Comparison of ENCODE assay signal across 9 mouse cellular contexts in the genomic region with DNA sequence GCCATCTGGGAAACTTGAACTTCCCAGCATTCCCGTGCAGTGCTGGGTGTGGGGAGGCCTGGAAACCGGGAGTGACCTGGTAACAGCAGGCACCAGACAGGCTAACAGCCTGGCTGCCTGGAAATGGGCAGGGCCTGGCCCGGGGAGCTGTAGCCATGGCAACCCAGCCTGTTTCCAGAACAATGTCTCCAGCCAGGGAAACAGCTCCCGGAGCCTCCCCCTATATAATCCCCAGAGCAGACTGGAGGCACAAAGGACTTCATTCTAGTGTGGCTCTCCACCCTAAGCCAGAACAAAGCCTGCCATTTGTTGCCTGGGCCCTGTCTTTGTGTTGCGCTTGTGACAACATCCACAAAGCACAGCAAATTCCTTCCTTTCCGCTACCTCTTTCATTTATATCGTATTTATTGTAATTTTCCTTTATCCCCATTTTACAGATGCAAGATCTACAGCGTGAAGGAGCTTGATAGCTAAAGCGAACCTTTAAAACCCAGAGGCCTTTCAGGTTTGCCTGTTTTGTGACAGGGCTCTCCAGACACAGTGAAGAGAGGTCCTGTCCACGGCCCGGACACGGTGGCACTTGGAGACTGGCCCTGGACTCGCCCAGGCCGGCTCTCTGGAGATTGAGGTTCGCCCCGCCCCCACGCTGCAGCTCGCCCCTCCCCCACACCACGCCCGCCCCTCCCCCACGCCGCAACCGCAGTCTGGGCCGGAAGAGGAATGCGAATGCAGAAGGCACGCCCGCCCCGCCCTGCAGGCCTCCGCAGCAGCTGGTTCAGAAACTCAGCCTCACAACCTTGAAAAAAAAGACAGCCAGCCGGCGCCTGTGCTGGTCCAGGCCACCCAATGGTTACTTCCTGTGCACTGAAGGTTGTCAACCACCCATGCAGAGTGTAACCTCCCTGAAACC. TPM values are rescaled to one million over a fixed set of nuclear protein-coding genes. Genes with fewer than 3 reads are reported as not detected.
DNase-seq lines count a peak whose midpoint lies in the region; ATAC-seq and TF ChIP-seq lines count a peak whose summit lies in the region.
"Had no signal": no experiment of that assay in that cellular context is flagged by ENCODE, and none has a peak within 500 bp of the region (broad histone marks: within the 10 kb centered on the region; RNA-seq: fewer than 3 reads in every experiment).

No protein-coding gene starts in this region.

- H3K36me3 ChIP-seq in ES-E14 (ENCODE audit: control insufficient read depth, insufficient read depth, low read length, poor library complexity, severe bottlenecking): peaks cover 14% of the 10 kb centered on the region; the same call in 1 of the 2 replicates
- H3K36me3 ChIP-seq in forebrain, embryonic 14.5 days (ENCODE audit: control insufficient read depth, insufficient read depth, low read length): no peaks in the 10 kb centered on the region
- H3K36me3 ChIP-seq in liver, embryonic 16.5 days (ENCODE audit: control insufficient read depth, insufficient read depth): no peaks in the 10 kb centered on the region
- H3K36me3 ChIP-seq in neural tube, embryonic 13.5 days: no peaks in the 10 kb centered on the region
- no peaks in the 10 kb centered on the region for H3K36me3 ChIP-seq in stomach, postnatal 0 days (ENCODE audit: control insufficient read depth, insufficient read depth, low read length)

- peaks cover 0 to 17% of the 10 kb centered on the region in 2 experiments; a peak in 3 of 4 replicates for H3K4me1 ChIP-seq in ES-E14 (ENCODE audit: control insufficient read depth in 2 of 2, insufficient read depth in 2 of 2, low read length in 2 of 2, poor library complexity in 1 of 2)
- H3K4me1 ChIP-seq in forebrain, embryonic 14.5 days (ENCODE audit: control insufficient read depth, insufficient read depth, low read length): peaks cover 23% of the 10 kb centered on the region
- peaks cover 78% of the 10 kb centered on the region for H3K4me1 ChIP-seq in liver, embryonic 16.5 days (ENCODE audit: control insufficient read depth, low read depth, low read length)
- peaks cover 46% of the 10 kb centered on the region for H3K4me1 ChIP-seq in neural tube, embryonic 13.5 days (replicated peaks)
- peaks cover 4% of the 10 kb centered on the region; the same call in 1 of the 2 replicates for H3K4me1 ChIP-seq in stomach, postnatal 0 days (replicated peaks; ENCODE audit: control insufficient read depth, insufficient read depth)

- ATAC-seq in forebrain, embryonic 14.5 days: peak; percentile 81
- peak; percentile 46 for ATAC-seq in liver, embryonic 16.5 days (ENCODE audit: low read depth)
- peak; percentile 81 for ATAC-seq in neural tube, embryonic 13.5 days (ENCODE audit: low read depth)
- ATAC-seq in stomach, postnatal 0 days (ENCODE audit: low FRiP score, low TSS enrichment): peak; percentile 80

- peak overlapping the region; percentile 33 for H3K4me2 ChIP-seq in forebrain, embryonic 14.5 days (ENCODE audit: low read length)
- peak overlapping the region; percentile 58 for H3K4me2 ChIP-seq in liver, embryonic 16.5 days (ENCODE audit: low read depth, low read length)
- H3K4me2 ChIP-seq in neural tube, embryonic 13.5 days: peak overlapping the region; percentile 23; the same call in 1 of the 2 replicates
- H3K4me2 ChIP-seq in stomach, postnatal 0 days (replicated peaks; ENCODE audit: low read depth): 0 out of 2 replicates have a peak overlapping the region, but pooled peaks have one; percentile 11

- intact Hi-C loops in heart, postnatal 10 days (cut with DNase I): no loop called here

- in situ Hi-C loops in ES-E14 (cut with MboI; ENCODE audit: low sequenced_read_pairs in 2 of 2, unreplicated experiment in 2 of 2): no loop called here

- peak overlapping the region; percentile 74 for H3K9ac ChIP-seq in ES-E14 (ENCODE audit: insufficient read depth, low read depth, low read length, poor library complexity, severe bottlenecking)
- peak overlapping the region; percentile 46 for H3K9ac ChIP-seq in forebrain, embryonic 14.5 days (ENCODE audit: low read length)
- peak overlapping the region; percentile 38 for H3K9ac ChIP-seq in liver, embryonic 16.5 days (ENCODE audit: low read depth, low read length)
- H3K9ac ChIP-seq in neural tube, embryonic 13.5 days: 0 out of 2 replicates have a peak overlapping the region, but pooled peaks have one; percentile 13
- H3K9ac ChIP-seq in stomach, postnatal 0 days (ENCODE audit: low read length): no peak overlapping the region

- no peak for TF ChIP-seq CTCF in stomach, postnatal 0 days (IDR thresholded peaks at IDR 0.05; ENCODE audit: low read depth)

- H3K27ac ChIP-seq in ES-E14 (ENCODE audit: insufficient read depth, low read depth, low read length, poor library complexity, severe bottlenecking): peak overlapping the region; percentile 100
- H3K27ac ChIP-seq in forebrain, embryonic 14.5 days (ENCODE audit: low read depth, low read length): peak overlapping the region; percentile 98
- H3K27ac ChIP-seq in liver, embryonic 16.5 days (ENCODE audit: low read length): peak overlapping the region; percentile 95
- peak overlapping the region; percentile 96 for H3K27ac ChIP-seq in neural tube, embryonic 13.5 days (replicated peaks)
- H3K27ac ChIP-seq in stomach, postnatal 0 days (replicated peaks): peak overlapping the region; percentile 96

- H3K4me3 ChIP-seq in ES-E14 (ENCODE audit: insufficient read depth in 1 of 2, low read depth in 1 of 2, low read length in 2 of 2, poor library complexity in 1 of 2, severe bottlenecking in 1 of 2): peak overlapping the region; percentile 38
- no peak overlapping the region for H3K4me3 ChIP-seq in forebrain, embryonic 14.5 days (ENCODE audit: low read depth, low read length)
- peak overlapping the region; percentile 41 for H3K4me3 ChIP-seq in liver, embryonic 16.5 days (ENCODE audit: low read depth, low read length)
- no peak overlapping the region for H3K4me3 ChIP-seq in neural tube, embryonic 13.5 days
- no peak overlapping the region for H3K4me3 ChIP-seq in stomach, postnatal 0 days (ENCODE audit: low read depth, low read length)

- DNase-seq in ES-E14 (ENCODE audit: low read depth, low spot score): peak; percentile 96
- DNase-seq in cerebellum, adult 18-20 months: peak; percentile 79 to 88
- peak; percentile 96 for DNase-seq in forebrain, embryonic 14.5 days (ENCODE audit: low spot score)
- DNase-seq in heart, postnatal 10 days: peak; percentile 85 to 92
- DNase-seq in kidney, postnatal 36 days: peak; percentile 86 to 88
- peak; percentile 92 for DNase-seq in stomach, postnatal 0 days (ENCODE audit: low spot score)

- peak; percentile 78 for TF ChIP-seq EP300 in stomach, postnatal 0 days (optimal IDR thresholded peaks at IDR 0.05)

- no peaks in the 10 kb centered on the region for H3K27me3 ChIP-seq in forebrain, embryonic 14.5 days (replicated peaks; ENCODE audit: control insufficient read depth, insufficient read depth, low read length)
- H3K27me3 ChIP-seq in liver, embryonic 16.5 days (ENCODE audit: control insufficient read depth, insufficient read depth, low read depth, low read length): no peaks in the 10 kb centered on the region
- H3K27me3 ChIP-seq in neural tube, embryonic 13.5 days: no peaks in the 10 kb centered on the region
- no peaks in the 10 kb centered on the region for H3K27me3 ChIP-seq in stomach, postnatal 0 days (ENCODE audit: control insufficient read depth, insufficient read depth, low read length)

- under 1% methylated on average over 31 of the region's 31 CpGs for WGBS in forebrain, embryonic 14.5 days
- 8% methylated on average over 31 of the region's 31 CpGs for WGBS in liver, embryonic 16.5 days (ENCODE audit: insufficient replicate concordance)
- WGBS in neural tube, embryonic 13.5 days: 3% methylated on average over 31 of the region's 31 CpGs
- 8% methylated on average over 31 of the region's 31 CpGs for WGBS in stomach, postnatal 0 days

- no peaks in the 10 kb centered on the region for H3K9me3 ChIP-seq in ES-E14 (ENCODE audit: control insufficient read depth, insufficient read depth, low read depth, low read length)
- no peaks in the 10 kb centered on the region for H3K9me3 ChIP-seq in forebrain, embryonic 14.5 days (replicated peaks; ENCODE audit: control insufficient read depth, low read length)
- H3K9me3 ChIP-seq in liver, embryonic 16.5 days (replicated peaks; ENCODE audit: control insufficient read depth, low read length): no peaks in the 10 kb centered on the region
- H3K9me3 ChIP-seq in neural tube, embryonic 13.5 days: no peaks in the 10 kb centered on the region
- no peaks in the 10 kb centered on the region for H3K9me3 ChIP-seq in stomach, postnatal 0 days (ENCODE audit: control insufficient read depth, low read length)

TF ChIP-seq in ES-E14, 5 proteins besides CTCF, POLR2A, EP300 and RAD21:
- TF ChIP-seq ZNF384 (IDR thresholded peaks at IDR 0.05; ENCODE audit: low read depth, low read length) (peak; percentile 73), MAFK (IDR thresholded peaks at IDR 0.05; ENCODE audit: insufficient read depth, low read depth, low read length) (no peak), CHD2 (IDR thresholded peaks at IDR 0.05; ENCODE audit: low read depth, low read length) (0 out of 2 replicates have a peak, but pooled peaks have one; percentile 73), ZC3H11A (IDR thresholded peaks at IDR 0.05; ENCODE audit: borderline replicate concordance, low read depth, low read length) (peak; percentile 18; the same call in 1 of the 2 replicates), HCFC1 (IDR thresholded peaks at IDR 0.05; ENCODE audit: borderline replicate concordance, insufficient read depth, low read length) (no peak)

RNA-seq across cellular contexts. Expression of a gene that starts 35.4 kb away (rescaled TPM):
- total RNA-seq in ES-E14 (2012; rRNA removed): 26.8 and 35.9 TPM in 2 replicates
- polyA plus RNA-seq in forebrain, embryonic 14.5 days (2014; fragmentation: Nextera tagmentation; extraction: Ambion mirVana): 27.1 and 42.0 TPM in 2 replicates
- 100 to 1,000 TPM in 1 of 2 experiments, 10 to 100 TPM in 1; 93.8 to 103 TPM for total RNA-seq in heart, postnatal 10 days (2021)
- polyA plus RNA-seq in liver, embryonic 16.5 days (2015; fragmentation: Nextera tagmentation; extraction: Ambion mirVana): 15.9 and 18.0 TPM in 2 replicates
- 37.8 and 55.4 TPM in 2 replicates for polyA plus RNA-seq in neural tube, embryonic 13.5 days (2015; fragmentation: Nextera tagmentation; extraction: Ambion mirVana)
- polyA plus RNA-seq in stomach, postnatal 0 days (2015; fragmentation: Nextera tagmentation; extraction: Ambion mirVana): 8.4 and 9.5 TPM in 2 replicates

RNA-seq across cellular contexts. Expression of a gene that starts 55.2 kb away (rescaled TPM):
- 0.36 TPM in 1 of 2 replicates, not detected in the other for total RNA-seq in ES-E14 (2012; rRNA removed)
- polyA plus RNA-seq in forebrain, embryonic 14.5 days (2014; fragmentation: Nextera tagmentation; extraction: Ambion mirVana): not detected in 2 replicates
- total RNA-seq in heart, postnatal 10 days (2021): not detected
- 0.27 and 0.45 TPM in 2 replicates for polyA plus RNA-seq in liver, embryonic 16.5 days (2015; fragmentation: Nextera tagmentation; extraction: Ambion mirVana)
- polyA plus RNA-seq in neural tube, embryonic 13.5 days (2015; fragmentation: Nextera tagmentation; extraction: Ambion mirVana): not detected in 2 replicates
- polyA plus RNA-seq in stomach, postnatal 0 days (2015; fragmentation: Nextera tagmentation; extraction: Ambion mirVana): 0.05 TPM in 1 of 2 replicates, not detected in the other
- polyA plus RNA-seq: large intestine, adult 2 months had no signal

Comparison
In these comparisons a context has a peak if more than half of its experiments do, and no peak if none do; other contexts are left out.
1. H3K4me3 ChIP-seq: peak in ES-E14 (2 of 2) and liver, embryonic 16.5 days (single experiment); none in forebrain, embryonic 14.5 days (single experiment), neural tube, embryonic 13.5 days (single experiment) and stomach, postnatal 0 days (single experiment).
2. Peak in every context shown above with its lines, with median percentiles within 50 percentile points of each other: DNase-seq, H3K27ac ChIP-seq, ATAC-seq and H3K4me2 ChIP-seq.